Mouse (Mus musculus) heart, adult 11 months (tissue): ENCODE results near the gene Smarca5.

Experiments
- DNase-seq: peaks from one replicate; pipeline ENCODE4 v3.0.0; 2022

Smarca5 gene

DNA sequence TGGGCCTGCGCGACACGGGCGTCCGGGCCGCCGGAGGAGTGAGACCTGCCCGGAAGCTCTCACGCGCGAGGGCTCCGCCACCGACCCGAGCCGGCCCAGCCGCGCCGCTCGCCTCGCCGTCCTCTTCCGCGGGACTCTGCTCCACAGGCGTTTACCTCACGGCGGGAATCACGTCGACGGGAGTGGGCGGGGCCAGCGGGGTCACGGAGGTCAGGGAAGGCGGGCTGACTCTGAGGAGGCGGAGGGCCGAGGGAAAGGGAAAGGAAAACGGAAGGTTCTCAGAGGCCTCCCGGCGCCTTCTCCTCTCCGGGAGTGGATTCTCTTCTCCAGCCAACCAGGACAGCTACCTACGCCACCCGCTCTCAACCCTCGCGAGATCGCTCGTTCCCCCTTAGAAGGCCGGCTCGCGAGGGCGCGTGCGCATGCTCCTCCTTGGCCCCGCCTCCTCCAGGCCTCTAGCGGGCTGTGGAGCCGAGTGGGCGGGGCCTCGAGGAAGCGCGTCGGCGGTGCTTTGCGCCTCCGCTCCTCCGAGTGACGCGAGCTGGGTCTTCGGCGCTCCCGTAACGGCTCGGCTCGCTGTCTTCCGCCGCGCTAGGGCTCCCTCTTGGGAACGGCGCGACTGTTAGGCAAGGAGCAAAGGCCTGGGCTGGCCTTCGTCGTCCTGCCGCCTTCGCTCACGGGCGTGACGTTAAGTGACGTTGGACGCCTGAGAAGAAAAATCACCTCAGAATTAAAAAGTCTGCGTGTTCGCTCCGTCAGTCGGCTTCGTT, at the start of gene Smarca5:
Gene Smarca5, minus strand, starts transcription at position 343 of the 770 bp plus-strand sequence.
- peak; percentile 100 for DNase-seq

DNA sequence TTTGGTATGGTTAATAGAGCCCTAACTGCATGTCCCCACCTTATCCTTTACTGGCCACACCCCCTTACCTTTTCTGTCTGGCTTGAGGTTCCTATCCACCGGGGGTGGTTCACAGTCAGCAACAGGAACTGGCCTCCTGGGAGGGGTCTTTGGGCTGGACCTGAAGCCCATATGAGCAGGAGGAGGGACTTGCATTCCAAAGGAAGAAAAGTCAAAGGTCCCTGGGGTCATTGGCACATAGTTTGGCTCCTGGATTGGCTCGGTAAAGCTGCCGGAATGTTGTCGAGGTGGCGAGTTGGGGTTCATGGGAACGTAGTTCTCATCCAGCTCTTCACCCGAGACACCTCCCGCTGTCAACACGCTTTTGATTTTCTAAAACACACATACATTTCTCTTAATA, 45.3 kb upstream of the Smarca5 start:
- DNase-seq = peak; percentile 76

DNA sequence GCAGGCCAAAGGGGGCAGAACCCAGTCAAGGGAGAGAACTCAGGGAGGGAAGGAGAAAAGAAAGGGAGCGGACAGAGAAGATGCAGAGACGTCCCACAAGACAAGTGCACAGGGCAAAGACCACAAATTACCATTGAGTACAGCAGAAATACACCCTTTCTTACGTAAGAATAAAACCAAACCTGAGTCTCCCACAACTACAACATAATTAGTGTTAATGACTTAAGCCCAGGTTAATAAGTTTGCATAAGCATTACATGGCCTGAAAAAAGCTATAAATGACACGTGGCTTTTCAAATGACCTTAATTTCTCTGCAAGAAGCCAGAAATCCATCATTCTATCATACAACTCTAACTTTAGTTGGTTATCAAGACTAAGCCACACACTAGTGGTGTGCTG, 44.0 kb upstream of the Smarca5 start:
- DNase-seq = no peak

DNA sequence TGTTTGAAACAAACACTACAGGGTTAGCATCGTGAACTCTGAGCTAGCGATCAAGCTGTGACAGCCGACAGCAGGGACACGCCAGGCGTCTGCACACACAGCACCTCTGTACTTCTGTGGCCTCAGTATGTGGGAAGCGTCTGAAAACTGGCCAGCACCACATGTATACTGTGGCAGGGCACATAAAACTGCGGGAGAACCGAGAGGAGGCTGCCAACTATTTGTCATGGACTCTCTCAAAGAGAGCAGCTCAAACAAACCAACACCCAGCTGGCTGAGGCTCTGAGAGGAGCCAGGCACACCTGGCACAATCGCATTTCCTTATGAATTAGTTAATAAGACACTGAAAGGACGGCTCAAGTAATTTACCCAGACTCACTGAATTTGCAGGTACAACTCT, 42.0 kb upstream of the Smarca5 start:
- peak; percentile 88 for DNase-seq

DNA sequence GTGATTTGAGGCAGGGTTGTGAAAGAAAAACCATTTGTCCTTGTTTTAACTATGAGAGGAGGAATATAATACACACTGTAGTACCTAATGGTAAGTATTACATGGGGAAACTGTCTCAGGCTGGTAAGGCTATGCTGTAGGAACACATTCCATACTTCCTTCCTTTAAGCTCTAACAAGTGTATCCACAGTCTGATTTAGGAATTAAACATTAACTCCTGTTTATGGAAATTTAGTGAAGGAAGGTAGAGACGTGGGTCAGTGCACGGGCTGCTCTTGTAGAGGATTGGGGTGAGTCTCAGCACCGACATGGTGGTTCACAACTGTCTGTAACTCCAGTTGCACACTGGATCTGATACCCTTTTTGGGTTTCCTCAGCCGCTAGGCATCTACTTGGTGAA, 41.0 kb upstream of the Smarca5 start:
- no peak for DNase-seq

DNA sequence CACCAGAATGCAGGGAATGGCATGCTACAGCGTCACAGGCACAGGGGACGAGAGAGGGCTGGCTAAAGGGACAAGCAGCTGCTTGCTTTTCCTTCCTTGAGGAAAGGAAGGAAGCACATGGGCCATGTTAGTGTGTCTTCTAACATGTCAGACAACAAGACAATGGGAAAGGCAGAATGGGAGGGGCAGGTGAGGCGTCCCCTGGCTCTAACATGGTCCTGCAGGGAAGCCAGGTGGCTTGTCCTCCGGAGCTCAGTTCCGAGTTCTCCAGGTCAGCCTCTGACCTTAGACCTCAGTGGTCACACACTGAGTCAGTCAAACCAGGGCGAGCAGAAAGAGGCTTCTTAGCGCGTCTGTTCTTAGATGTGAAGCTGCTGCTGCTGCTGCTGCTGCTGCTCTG, 37.1 kb upstream of the Smarca5 start:
- DNase-seq = peak; percentile 94

DNA sequence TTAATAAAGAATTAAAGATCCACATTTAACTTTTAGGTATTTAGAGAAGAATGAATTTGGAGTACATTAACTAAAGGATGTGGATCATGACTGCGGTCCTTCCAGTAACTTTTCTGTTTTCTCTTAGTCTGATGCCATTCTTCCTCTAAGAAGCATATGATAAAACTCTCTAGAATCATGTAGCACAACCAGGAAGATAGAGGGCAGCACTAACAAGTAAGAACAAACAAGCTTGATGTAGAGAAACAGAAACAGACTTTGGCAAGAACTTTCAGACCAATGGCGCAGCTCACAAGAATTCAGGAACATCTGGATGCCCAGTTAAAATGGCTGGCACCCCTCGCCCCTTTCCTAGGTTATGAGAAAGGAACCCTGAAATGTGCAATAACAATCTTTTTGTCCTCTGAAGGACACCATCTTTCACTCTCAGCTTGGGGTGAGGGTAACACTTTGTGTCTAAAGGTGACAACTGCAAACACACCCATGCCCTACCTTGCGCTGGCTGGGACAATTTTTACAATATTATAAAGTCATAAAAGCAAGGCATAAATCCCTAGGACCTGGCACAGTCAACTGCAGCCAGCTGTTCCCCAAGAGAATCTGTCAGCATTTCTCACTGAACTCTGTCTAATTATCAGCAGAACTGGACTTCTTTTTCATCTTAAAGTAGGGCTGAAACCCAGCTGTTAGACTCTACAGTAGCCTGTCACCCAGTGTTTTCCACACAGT, 33.6 kb upstream of the Smarca5 start:
- peak; percentile 76 for DNase-seq

DNA sequence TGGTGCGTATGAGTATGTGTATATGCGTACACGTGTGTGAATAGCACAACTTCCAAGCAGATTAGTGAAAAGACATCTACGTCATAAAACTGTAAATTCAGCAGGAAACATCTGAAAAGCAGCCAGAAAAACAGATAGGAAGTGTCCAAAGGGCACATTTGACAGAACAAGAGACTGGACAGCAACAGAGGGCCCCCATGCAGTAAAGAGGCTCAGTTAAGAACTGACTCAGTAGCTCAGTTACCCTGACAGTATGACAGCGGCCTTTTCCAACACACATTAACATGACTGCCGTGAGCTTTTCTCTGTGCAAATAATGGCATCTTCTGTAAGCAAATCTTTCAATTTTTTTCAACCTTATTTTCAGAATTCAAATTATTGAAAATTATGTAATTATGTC, 29.2 kb upstream of the Smarca5 start:
- DNase-seq = peak; percentile 42

DNA sequence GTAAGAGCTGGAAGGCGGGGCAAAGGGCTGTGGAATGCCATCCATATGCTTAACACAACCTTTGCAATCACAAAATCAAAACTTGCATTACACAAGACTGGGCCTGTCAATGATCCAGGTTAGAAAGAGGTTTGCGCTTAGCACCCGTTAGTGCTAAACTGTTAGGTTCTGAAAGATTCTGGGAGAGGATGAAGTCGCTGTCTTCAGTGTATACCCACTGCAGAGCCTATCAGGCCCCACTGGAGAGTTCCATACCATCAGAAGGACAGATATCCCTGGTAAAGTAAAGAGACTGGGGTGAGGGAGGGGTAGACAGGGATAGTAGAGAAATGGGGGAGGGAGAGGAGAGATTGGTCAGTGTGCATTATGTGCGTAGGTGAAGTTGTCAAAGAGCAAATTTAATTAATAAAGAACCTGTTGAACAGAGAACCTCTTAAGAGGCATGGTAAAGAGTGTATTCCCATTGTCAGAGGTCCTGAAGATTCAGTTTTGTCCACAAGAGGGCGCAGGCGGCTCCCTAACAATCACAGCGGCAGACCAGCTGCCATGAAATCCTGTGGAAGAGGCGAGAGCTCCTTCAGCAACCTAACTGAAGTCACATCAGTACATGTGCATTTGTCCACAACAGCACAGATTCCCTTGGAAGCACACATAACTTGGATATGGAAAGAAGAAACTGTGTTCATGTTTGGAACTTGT, 13.9 kb upstream of the Smarca5 start:
- peak; percentile 94 for DNase-seq

DNA sequence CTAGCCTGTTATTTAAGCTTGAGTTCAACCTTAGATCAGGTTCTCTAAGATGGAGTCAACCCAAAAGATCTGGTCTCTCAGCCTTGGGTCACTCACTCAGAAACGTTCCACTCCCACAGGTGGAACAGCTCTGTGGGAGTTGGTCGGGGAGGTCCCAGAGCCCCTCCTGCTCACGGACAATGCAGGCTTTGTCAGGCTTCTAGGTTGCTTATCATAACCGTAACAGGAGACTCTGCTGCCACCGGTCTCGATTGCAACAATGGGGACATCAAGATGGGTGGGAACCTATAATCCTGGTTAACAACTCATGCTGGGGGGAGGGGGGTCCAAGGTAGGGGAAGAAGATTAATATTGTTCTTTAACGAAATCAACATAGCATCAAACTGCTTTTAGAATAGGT, 13.1 kb upstream of the Smarca5 start:
- DNase-seq = peak; percentile 85

DNA sequence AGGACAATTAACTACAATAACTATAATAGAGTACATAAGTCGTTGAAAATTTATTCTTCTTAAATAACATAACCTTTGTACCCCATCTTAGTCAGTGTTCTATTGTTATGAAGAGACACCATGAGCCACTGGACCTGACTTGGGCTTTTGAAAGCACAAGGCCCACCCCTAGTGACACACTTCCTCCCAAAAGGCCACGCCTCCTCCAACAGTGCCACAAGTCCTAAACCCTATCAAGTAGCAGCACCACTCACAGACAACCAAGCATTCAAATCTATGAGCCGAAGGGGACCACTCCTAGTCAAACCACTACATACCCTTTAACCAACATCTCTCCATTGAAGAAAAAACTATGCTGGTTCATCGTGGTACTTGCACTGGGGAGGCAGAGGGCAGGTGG, 9.8 kb upstream of the Smarca5 start:
- no peak for DNase-seq

DNA sequence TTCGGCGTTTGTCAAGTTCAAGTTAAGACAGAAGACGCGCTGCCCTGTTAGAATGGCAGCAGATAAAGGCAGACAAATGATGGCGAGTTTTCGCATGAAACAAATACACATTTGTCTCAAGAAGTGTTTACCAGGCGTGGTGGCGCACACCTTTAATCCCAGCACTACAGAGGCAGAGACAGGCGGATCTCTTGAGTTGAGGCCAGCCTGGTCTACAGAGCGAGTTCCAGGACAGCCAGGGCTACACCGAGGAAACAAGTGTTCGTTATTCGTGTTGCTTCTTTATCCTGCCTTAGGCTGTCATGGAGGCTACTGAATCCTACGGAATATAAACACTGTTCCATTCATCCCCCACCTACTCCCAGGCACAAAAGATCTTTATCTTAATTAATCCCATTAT, 635 bp upstream of the Smarca5 start:
- no peak for DNase-seq

DNA sequence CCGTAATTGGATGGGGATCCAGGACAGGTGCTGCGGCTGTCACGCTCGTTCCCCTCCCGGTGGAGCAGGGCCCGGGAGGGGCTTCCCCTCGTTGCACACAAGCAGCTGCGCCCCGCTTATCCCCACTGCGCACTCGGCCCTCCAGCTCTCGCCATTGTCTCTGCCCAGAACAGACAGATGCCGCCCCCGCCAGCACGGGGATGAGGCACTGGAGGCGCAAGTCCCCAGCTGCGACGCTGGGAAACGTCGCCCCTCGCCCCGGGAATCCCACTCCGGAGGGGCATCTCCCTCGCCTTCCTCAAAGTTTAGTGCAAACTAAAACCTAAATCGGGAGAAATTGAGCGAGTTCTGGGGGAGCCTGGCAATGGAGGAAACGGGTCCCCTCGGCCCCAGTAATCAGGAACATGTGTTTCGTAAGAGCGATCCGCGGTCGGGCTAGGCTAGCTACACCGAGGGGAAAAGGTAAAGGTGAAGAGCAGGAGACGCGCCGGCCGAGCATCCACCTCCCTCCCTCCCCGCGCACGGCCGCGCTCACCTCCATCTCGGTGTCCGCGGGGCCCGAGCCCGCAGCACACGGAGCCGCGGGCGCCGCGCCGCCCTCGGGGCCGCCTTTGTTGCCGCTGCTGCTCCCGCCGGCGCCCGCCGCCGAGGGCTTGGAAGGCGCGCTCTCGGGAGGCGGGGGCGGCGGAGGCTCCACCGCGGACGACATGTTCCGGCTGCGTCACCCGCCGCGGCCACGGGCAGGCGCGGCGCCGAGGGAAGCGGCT, 726 bp downstream of the Smarca5 start:
- DNase-seq = peak; percentile 95

DNA sequence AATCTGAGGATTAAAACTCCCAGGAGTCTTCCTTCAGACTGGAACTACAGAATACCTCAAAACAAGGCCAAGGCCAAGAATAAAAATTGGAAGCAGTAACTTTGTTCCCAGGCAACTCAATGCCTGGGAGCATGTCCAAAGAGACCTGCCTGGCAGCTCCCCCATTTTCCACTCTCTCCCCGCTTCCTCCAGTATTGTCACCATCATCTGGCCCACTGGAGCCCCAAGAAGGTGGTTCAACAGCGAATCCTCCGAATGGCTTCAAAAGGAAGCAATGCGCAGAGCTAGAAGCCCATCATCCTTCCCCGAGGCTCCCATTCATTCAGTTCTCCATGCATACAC, 1.3 kb downstream of the Smarca5 start:
- peak; percentile 95 for DNase-seq

DNA sequence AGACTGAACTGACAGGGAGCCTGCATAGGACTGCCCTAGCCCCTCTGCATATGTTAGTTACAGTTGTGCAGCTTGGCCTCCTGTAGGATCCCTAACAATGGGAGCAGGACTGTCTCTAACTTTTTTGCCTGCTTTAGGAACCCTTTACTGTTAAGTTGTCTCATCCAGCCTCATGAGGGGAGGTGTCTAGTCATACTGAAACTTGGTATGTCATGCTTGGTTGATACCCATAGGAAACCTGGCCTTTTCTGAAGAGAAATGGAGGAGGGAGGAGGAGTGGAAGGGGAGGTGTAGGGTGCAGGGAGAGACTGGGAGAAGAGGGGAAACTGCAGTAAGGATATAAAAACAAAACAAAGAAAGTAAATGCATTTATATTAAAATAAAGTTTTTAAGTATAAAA, 7.0 kb downstream of the Smarca5 start:
- no peak for DNase-seq

DNA sequence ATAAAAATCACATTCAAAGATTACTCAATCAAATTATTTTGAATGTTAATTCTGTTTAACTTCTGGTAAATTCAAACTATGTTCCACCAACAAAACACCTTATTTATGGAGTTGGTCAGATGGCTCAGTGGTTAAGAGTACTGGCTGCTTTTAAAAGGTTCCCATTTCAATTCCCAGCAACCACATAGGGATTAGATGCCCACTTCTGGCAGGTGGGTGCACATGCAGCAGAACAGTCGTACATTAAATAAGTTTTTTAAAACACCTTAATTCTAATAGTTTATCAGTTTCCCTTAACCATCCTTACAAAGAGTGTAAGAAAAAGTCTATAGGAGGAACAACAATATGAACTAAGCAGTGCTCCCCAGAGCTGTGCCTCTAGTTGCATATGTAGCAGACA, 24.8 kb downstream of the Smarca5 start:
- no peak for DNase-seq

DNA sequence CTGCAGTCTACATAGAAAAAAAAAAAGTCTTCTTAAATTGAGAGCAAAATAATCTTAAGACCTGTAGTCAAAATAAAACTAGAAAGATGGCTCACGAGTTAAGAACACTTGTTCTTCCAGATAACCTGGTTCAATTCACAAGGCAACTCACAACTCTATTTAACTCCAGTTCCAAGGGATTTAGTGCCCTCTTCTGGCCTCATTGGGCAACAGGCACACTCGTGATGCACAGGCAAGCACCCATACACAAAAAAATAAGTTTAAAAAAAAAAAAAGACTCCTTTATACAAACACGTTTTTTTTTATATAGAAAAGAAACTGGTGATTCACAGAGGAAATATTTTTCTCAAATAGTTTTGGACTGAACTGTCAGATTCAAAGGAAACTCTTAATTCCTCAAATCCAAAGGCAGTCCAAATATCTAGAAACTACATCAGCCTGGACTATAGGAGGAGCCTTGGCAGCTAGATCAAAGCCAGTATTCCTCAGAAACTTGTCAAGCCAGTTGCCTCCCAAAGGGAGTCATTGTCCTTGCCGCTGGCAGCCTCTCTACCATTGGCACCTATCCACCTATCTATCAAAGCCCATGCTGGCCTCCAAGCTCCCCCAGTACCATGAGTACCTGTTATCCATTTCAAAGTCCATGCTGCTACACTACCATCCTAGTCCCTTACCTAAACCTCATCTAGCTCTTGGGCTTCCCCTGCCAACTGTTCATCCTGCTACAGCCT, 28.5 kb downstream of the Smarca5 start:
- peak; percentile 51 for DNase-seq

DNA sequence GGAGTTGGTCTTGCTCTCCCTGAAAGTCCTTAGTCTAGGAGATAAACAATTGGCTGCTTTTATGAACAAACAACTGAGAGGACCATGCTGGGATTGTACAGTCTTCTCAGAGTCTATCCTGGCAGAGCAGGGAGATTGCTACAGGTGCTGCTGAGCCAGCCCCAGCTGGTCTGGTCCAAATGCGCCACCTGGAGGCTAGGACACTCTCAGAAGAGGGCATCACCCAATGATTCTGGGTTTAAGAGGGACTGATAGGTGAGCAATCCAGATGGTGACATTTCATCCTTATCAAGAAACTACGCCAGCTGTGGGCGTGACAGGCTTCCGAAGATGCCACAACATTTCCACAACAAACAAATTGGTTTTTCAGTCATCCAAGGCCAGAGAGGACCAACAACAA, 51.2 kb downstream of the Smarca5 start:
- DNase-seq = peak; percentile 85

DNA sequence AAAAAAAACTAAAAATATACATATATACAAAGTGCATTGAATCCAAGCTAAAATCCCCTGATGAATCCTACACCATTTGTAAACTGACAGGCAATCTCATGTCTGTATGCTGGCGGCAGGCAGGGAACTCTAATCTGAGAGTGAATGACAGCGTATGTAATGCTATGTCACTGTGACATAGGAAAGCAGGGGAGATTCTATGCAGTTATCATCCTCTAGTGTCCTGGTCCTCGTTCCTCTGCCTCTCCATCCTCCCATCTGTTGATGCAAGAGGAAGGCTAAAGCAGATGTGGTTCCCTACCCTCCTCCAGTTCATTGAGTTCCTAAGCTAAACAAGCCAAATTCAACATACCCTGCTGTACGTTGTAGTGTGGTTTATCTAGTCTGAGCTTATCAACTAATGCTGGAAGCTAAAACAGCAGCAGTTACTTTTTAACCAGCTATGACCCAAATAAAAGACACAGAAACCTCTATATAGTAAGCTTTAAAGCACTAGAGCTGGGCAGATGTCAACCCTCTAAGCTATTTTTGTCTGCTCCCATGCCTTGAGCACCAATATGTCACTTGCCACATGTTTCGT, 55.5 kb downstream of the Smarca5 start:
- no peak for DNase-seq

DNA sequence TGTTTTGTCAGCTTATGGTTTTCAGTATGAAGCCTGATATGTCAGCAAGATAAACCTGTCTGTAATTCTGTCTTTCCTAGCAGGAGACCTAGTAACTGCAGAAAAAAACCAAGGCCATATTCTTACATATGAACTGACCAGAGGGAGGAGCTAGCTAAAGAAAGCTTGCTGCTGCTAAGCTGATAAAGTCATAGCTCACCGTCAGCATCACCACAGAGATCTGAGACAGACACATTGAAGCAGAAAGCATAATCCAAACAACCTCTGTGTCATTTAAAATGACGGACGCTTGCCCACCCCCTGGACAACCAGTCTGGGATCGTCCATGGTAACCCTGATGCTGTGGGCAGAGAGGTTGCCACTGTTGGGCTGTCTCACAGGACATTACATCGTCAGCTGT, 56.7 kb downstream of the Smarca5 start:
- peak; percentile 43 for DNase-seq

DNA sequence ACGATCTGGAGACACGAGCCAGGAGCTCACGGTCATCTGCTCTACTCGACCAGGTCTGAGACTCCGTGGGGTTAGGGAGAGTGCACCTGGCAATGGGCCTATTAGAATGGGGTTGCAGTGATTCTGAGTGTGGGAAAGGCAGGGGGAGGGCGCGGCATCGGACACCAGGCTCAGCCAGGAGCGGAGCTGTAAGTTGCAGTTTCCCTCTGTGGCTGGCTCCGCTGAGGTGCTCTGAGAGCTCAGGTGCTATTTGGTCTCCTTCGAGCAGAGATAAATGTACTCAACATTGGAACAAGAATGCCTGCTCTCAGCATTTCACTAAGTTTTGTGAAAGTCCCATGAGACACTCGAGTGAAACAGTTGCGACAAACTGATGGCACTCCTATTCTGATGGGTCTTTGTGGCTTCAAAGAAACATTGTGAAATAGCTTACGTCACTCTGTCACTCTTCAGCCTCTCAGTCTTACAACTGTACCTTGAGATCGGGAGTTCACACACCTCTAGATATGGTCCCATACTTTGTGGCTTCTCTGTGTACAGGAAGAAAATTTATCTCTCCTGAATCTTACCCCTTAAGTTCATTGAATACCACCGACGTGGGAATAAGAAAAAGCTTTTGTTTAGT, 69.9 kb downstream of the Smarca5 start:
- no peak for DNase-seq

DNA sequence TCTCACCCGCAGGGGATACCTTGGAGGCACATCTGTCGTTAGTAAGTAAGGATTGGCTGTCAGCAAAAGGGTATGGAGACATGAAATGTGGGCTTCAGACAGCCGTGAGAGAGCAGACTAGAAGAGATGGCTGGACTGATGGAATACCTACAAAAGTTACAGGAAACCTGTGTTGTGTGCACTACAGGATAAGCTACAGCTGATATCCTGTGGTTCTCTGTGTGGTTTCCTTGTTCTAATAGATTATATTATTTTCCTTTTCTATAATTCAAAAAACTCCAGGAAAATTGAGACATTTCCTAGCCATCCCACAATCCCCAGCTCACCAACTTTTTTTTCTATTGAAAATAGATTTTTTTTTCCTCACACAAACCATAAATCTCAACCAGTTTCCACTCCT, 75.8 kb downstream of the Smarca5 start:
- no peak for DNase-seq
